Mouse (Mus musculus) intestine, embryonic 15.5 days (tissue): Measurements from ENCODE around the gene Fitm2. TPM values are rescaled to one million over a fixed set of nuclear protein-coding genes. Genes with fewer than 3 reads are reported as not detected.

Experiments
- ATAC-seq: fragments of 200-750 bp; cut with Nextera tagmentation; 2 replicates; pipeline ENCODE4 v1.8.0; 2017; ENCODE audit warnings: moderate TSS enrichment, moderate library complexity
- H3K27ac ChIP-seq: fragments of 300-500 bp; sonication (generic); 2 replicates; pipeline ENCODE4 v1.5.1; 2015; ENCODE audit warnings: mild to moderate bottlenecking, inconsistent platforms
- H3K27me3 ChIP-seq: fragments of 300-500 bp; sonication (generic); replicated peaks from 2 replicates; pipeline ENCODE4 v1.6.1; 2015; ENCODE audit warnings: inconsistent platforms
- H3K36me3 ChIP-seq: fragments of 300-500 bp; sonication (generic); 2 replicates; pipeline ENCODE4 v1.6.1; 2015; ENCODE audit warnings: inconsistent platforms
- H3K4me1 ChIP-seq: fragments of 300-500 bp; sonication (generic); replicated peaks from 2 replicates; pipeline ENCODE4 v1.6.1; 2015; ENCODE audit warnings: inconsistent platforms
- H3K4me2 ChIP-seq: fragments of 300-500 bp; sonication (generic); replicated peaks from 2 replicates; pipeline ENCODE4 v1.6.1; 2015; ENCODE audit warnings: mild to moderate bottlenecking, inconsistent platforms
- H3K4me3 ChIP-seq: fragments of 300-500 bp; sonication (generic); replicated peaks from 2 replicates; pipeline ENCODE4 v1.5.1; 2015; ENCODE audit warnings: inconsistent platforms
- H3K9ac ChIP-seq: fragments of 300-500 bp; sonication (generic); 2 replicates; pipeline ENCODE4 v1.6.1; 2015; ENCODE audit warnings: inconsistent platforms
- H3K9me3 ChIP-seq: fragments of 300-500 bp; sonication (generic); 2 replicates; pipeline ENCODE4 v1.6.1; 2016; ENCODE audit warnings: inconsistent platforms
- WGBS: fragments of 180-500 bp; shearing (Covaris S2); methylation state at CpG from one replicate; pipeline ENCODE4 v1.1.7; 2015; 5-methylcytosine and 5-hydroxymethylcytosine counted together
- polyA plus RNA-seq: library from polyadenylated mRNA; unstranded; fragments of >200 nt; fragmentation: Nextera tagmentation; extraction: Ambion mirVana; gene quantifications from 2 replicates; pipeline ENCODE4 v1.2.1, GENCODE M21; 2015

The Fitm2 gene
- polyA plus RNA-seq, 1 experiment from 2014 or later: 10.4 TPM

- peak overlapping the region; percentile 23 for H3K4me3 ChIP-seq
- peak overlapping the region; percentile 12; the same call in 1 of the 2 replicates for H3K9ac ChIP-seq
- no peaks in the 10 kb centered on the region for H3K36me3 ChIP-seq
- 3% methylated on average over 21 of the region's 21 CpGs for WGBS
- ATAC-seq: peak; percentile 85
- no peaks in the 10 kb centered on the region for H3K9me3 ChIP-seq
- H3K4me2 ChIP-seq: peak overlapping the region; percentile 68
- peaks cover 6% of the 10 kb centered on the region; the same call in 1 of the 2 replicates for H3K27me3 ChIP-seq
- no peak overlapping the region for H3K27ac ChIP-seq
- peaks cover 5% of the 10 kb centered on the region for H3K4me1 ChIP-seq
Observed at GRCm38 (mm10) chr2:163481539-163482029, 9.2 kb upstream of the Fitm2 start.

- H3K27ac ChIP-seq: no peak overlapping the region
- H3K9me3 ChIP-seq: no peaks in the 10 kb centered on the region
- ATAC-seq: peak; percentile 15; the same call in 1 of the 2 replicates
- peaks cover 6% of the 10 kb centered on the region; the same call in 1 of the 2 replicates for H3K27me3 ChIP-seq
- 55% methylated on average over 18 of the region's 18 CpGs for WGBS
- no peak overlapping the region for H3K4me2 ChIP-seq
- H3K4me1 ChIP-seq: peaks cover 5% of the 10 kb centered on the region
- H3K36me3 ChIP-seq: no peaks in the 10 kb centered on the region
- H3K9ac ChIP-seq: no peak overlapping the region
- H3K4me3 ChIP-seq: no peak overlapping the region
Observed at GRCm38 (mm10) chr2:163480191-163480825, 7.9 kb upstream of the Fitm2 start.

GRCm38 (mm10) chr2:163471710-163472465 lies 541 bp downstream of the Fitm2 start:
- Histone ChIP-seq H3K27ac (peak overlapping the region; percentile 66), H3K27me3 (no peaks in the 10 kb centered on the region), H3K4me3 (peak overlapping the region; percentile 94), H3K9me3 (no peaks in the 10 kb centered on the region), H3K36me3 (peaks cover 13% of the 10 kb centered on the region), H3K4me2 (peak overlapping the region; percentile 81), H3K4me1 (peaks cover 7% of the 10 kb centered on the region), H3K9ac (peak overlapping the region; percentile 88)
- peak; percentile 86 for ATAC-seq
- WGBS: 4% methylated on average over 36 of the region's 36 CpGs

GRCm38 (mm10) chr2:163471136-163471535 lies 1.3 kb downstream of the Fitm2 start:
- peaks cover 7% of the 10 kb centered on the region for H3K4me1 ChIP-seq
- peaks cover 13% of the 10 kb centered on the region for H3K36me3 ChIP-seq
- no peaks in the 10 kb centered on the region for H3K27me3 ChIP-seq
- no peak for ATAC-seq
- H3K4me2 ChIP-seq: peak overlapping the region; percentile 81
- no peak overlapping the region for H3K27ac ChIP-seq
- WGBS: 75% methylated on average over 3 of the region's 3 CpGs
- H3K9me3 ChIP-seq: no peaks in the 10 kb centered on the region
- H3K9ac ChIP-seq: no peak overlapping the region
- H3K4me3 ChIP-seq: peak overlapping the region; percentile 94; the same call in 1 of the 2 replicates

- no peaks in the 10 kb centered on the region for H3K27me3 ChIP-seq
- WGBS: 92% methylated on average over 15 of the region's 15 CpGs
- H3K4me2 ChIP-seq: no peak overlapping the region
- H3K36me3 ChIP-seq: peaks cover 13% of the 10 kb centered on the region
- no peak overlapping the region for H3K4me3 ChIP-seq
- no peak overlapping the region for H3K27ac ChIP-seq
- no peak for ATAC-seq
- H3K9me3 ChIP-seq: no peaks in the 10 kb centered on the region
- peaks cover 7% of the 10 kb centered on the region for H3K4me1 ChIP-seq
- no peak overlapping the region for H3K9ac ChIP-seq
Observed at GRCm38 (mm10) chr2:163469711-163470110, 2.7 kb downstream of the Fitm2 start.

GRCm38 (mm10) chr2:163468866-163469265 lies 3.6 kb downstream of the Fitm2 start:
- Histone ChIP-seq H3K9ac (no peak overlapping the region), H3K36me3 (peaks cover 13% of the 10 kb centered on the region), H3K27ac (no peak overlapping the region), H3K4me2 (no peak overlapping the region), H3K4me1 (peaks cover 7% of the 10 kb centered on the region), H3K27me3 (no peaks in the 10 kb centered on the region), H3K9me3 (no peaks in the 10 kb centered on the region), H3K4me3 (no peak overlapping the region)
- 90% methylated on average over 6 of the region's 6 CpGs for WGBS
- ATAC-seq: no peak

- H3K9ac ChIP-seq: no peak overlapping the region
- H3K4me2 ChIP-seq: no peak overlapping the region
- no peaks in the 10 kb centered on the region for H3K27me3 ChIP-seq
- H3K4me3 ChIP-seq: no peak overlapping the region
- ATAC-seq: no peak
- H3K27ac ChIP-seq: no peak overlapping the region
- 92% methylated on average over 6 of the region's 6 CpGs for WGBS
- peaks cover 7% of the 10 kb centered on the region for H3K4me1 ChIP-seq
- no peaks in the 10 kb centered on the region for H3K9me3 ChIP-seq
- H3K36me3 ChIP-seq: peaks cover 13% of the 10 kb centered on the region
Observed at GRCm38 (mm10) chr2:163467585-163467984, 4.8 kb downstream of the Fitm2 start.

- Histone ChIP-seq H3K4me3 (no peak overlapping the region), H3K27ac (no peak overlapping the region), H3K36me3 (peaks cover 13% of the 10 kb centered on the region), H3K9ac (no peak overlapping the region), H3K4me1 (peaks cover 6% of the 10 kb centered on the region), H3K27me3 (no peaks in the 10 kb centered on the region), H3K9me3 (no peaks in the 10 kb centered on the region), H3K4me2 (no peak overlapping the region)
- ATAC-seq: peak; percentile 51
- 61% methylated on average over 8 of the region's 8 CpGs for WGBS
Observed at GRCm38 (mm10) chr2:163466771-163467170, 5.7 kb downstream of the Fitm2 start.

- no peak for ATAC-seq
- Histone ChIP-seq H3K27me3 (0 out of 2 replicates have a peak, but pooled peaks cover 2% of the 10 kb centered on the region), H3K9me3 (no peaks in the 10 kb centered on the region), H3K9ac (no peak overlapping the region), H3K4me3 (no peak overlapping the region), H3K27ac (no peak overlapping the region), H3K36me3 (peaks cover 10% of the 10 kb centered on the region), H3K4me1 (no peaks in the 10 kb centered on the region), H3K4me2 (no peak overlapping the region)
- 72% methylated on average over 6 of the region's 6 CpGs for WGBS
Observed at GRCm38 (mm10) chr2:163464562-163464961, 7.9 kb downstream of the Fitm2 start.

- Histone ChIP-seq H3K9me3 (no peaks in the 10 kb centered on the region), H3K9ac (no peak overlapping the region), H3K4me3 (no peak overlapping the region), H3K27ac (no peak overlapping the region), H3K36me3 (peaks cover 5% of the 10 kb centered on the region), H3K4me1 (no peaks in the 10 kb centered on the region), H3K27me3 (peaks cover 7% of the 10 kb centered on the region), H3K4me2 (no peak overlapping the region)
- WGBS: 75% methylated on average over 4 of the region's 4 CpGs
- ATAC-seq: no peak
Observed at GRCm38 (mm10) chr2:163463998-163464397, 8.4 kb downstream of the Fitm2 start.

GRCm38 (mm10) chr2:163463251-163463769 lies 9.1 kb downstream of the Fitm2 start:
- Histone ChIP-seq H3K9me3 (no peaks in the 10 kb centered on the region), H3K4me2 (no peak overlapping the region), H3K27ac (no peak overlapping the region), H3K27me3 (peaks cover 14% of the 10 kb centered on the region), H3K36me3 (no peaks in the 10 kb centered on the region), H3K9ac (no peak overlapping the region), H3K4me3 (no peak overlapping the region), H3K4me1 (no peaks in the 10 kb centered on the region)
- ATAC-seq: no peak
- 42% methylated on average over 10 of the region's 10 CpGs for WGBS

- H3K9me3 ChIP-seq: no peaks in the 10 kb centered on the region
- no peaks in the 10 kb centered on the region for H3K4me1 ChIP-seq
- ATAC-seq: no peak
- H3K9ac ChIP-seq: no peak overlapping the region
- no peaks in the 10 kb centered on the region for H3K36me3 ChIP-seq
- whole genome bisulfite sequencing: 65% methylated on average over 11 of the region's 11 CpGs
- H3K4me3 ChIP-seq: no peak overlapping the region
- peaks cover 19% of the 10 kb centered on the region for H3K27me3 ChIP-seq
- no peak overlapping the region for H3K27ac ChIP-seq
- no peak overlapping the region for H3K4me2 ChIP-seq
Observed at GRCm38 (mm10) chr2:163462801-163463200, 9.6 kb downstream of the Fitm2 start.
